Mouse (Mus musculus) heart, embryonic 16.5 days (tissue): ENCODE results near the gene Lrrtm1. TPM values are rescaled to one million over a fixed set of nuclear protein-coding genes. Genes with fewer than 3 reads are reported as not detected.

Experiments used
- ATAC-seq: fragments of 200-750 bp; cut with Nextera tagmentation; replicated peaks from 2 replicates; pipeline ENCODE4 v1.8.0; 2017; ENCODE audit warnings: moderate number of reproducible peaks; ENCODE audit not compliant: insufficient read depth, low FRiP score; ENCODE audit errors: extremely low read depth
- H3K27ac ChIP-seq: fragments of 300-500 bp; sonication (generic); 2 replicates; pipeline ENCODE4 v1.5.1; 2014; ENCODE audit warnings: mild to moderate bottlenecking, low read length, control low read depth, moderate library complexity
- H3K27me3 ChIP-seq: fragments of 300-500 bp; sonication (generic); 2 replicates; pipeline ENCODE4 v1.6.1; 2014; ENCODE audit warnings: low read length, mixed read lengths; ENCODE audit not compliant: control insufficient read depth, insufficient read depth
- H3K36me3 ChIP-seq: fragments of 300-500 bp; sonication (generic); 2 replicates; pipeline ENCODE4 v1.6.1; 2014; ENCODE audit not compliant: control insufficient read depth, insufficient read depth
- H3K4me1 ChIP-seq: fragments of 300-500 bp; sonication (generic); 2 replicates; pipeline ENCODE4 v1.6.1; 2014; ENCODE audit warnings: low read length, mixed read lengths; ENCODE audit not compliant: control insufficient read depth, insufficient read depth
- H3K4me2 ChIP-seq: fragments of 300-500 bp; sonication (generic); 2 replicates; pipeline ENCODE4 v1.6.1; 2014; ENCODE audit warnings: low read depth, mild to moderate bottlenecking, control low read depth, low read length
- H3K4me3 ChIP-seq: fragments of 300-500 bp; sonication (generic); 2 replicates; pipeline ENCODE4 v1.5.1; 2014; ENCODE audit warnings: mild to moderate bottlenecking, control low read depth, low read length
- H3K9ac ChIP-seq: fragments of 300-500 bp; sonication (generic); 2 replicates; pipeline ENCODE4 v1.6.1; 2014; ENCODE audit warnings: low read length, control low read depth
- H3K9me3 ChIP-seq: fragments of 300-500 bp; sonication (generic); replicated peaks from 2 replicates; pipeline ENCODE4 v1.6.1; 2016; ENCODE audit warnings: low read length; ENCODE audit not compliant: control insufficient read depth
- WGBS: fragments of 180-500 bp; shearing (Covaris S2); extraction: QIAGEN DNeasy Blood & Tissue Kit; methylation state at CpG from one replicate; pipeline ENCODE4 v1.1.7; 2014; 5-methylcytosine and 5-hydroxymethylcytosine counted together
- polyA plus RNA-seq: library from polyadenylated mRNA; unstranded; fragments of >200 nt; fragmentation: Nextera tagmentation; extraction: Ambion mirVana; gene quantifications from 2 replicates; pipeline ENCODE4 v1.2.1, GENCODE M21; 2015

Gene Lrrtm1
- polyA plus RNA-seq, 1 experiment from 2014 or later: 0.81 TPM

DNA sequence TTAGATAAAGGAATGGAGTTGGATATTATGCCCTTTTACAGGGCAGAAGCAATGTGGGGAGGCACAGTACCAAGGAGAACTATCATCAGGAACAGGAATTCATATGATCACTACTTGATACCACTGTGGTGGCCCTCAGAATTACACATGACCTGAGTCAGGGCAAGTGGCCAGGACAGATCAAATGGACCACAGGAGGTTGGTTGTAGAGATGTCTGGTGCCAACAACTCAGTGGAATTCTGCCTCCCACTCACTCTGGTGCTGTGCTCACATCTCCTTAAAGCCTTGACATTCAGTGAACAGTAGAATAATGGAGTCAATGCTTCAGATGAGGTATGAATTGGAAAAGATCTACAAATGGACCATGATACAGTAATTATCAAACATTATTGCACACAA lies 45.9 kb downstream of the Lrrtm1 start:
- H3K27me3 ChIP-seq: no peaks in the 10 kb centered on the region
- no peak overlapping the region for H3K9ac ChIP-seq
- no peaks in the 10 kb centered on the region for H3K4me1 ChIP-seq
- H3K27ac ChIP-seq: no peak overlapping the region
- no peak overlapping the region for H3K4me2 ChIP-seq
- ATAC-seq: no peak
- H3K9me3 ChIP-seq: no peaks in the 10 kb centered on the region
- H3K4me3 ChIP-seq: no peak overlapping the region
- no peaks in the 10 kb centered on the region for H3K36me3 ChIP-seq

DNA sequence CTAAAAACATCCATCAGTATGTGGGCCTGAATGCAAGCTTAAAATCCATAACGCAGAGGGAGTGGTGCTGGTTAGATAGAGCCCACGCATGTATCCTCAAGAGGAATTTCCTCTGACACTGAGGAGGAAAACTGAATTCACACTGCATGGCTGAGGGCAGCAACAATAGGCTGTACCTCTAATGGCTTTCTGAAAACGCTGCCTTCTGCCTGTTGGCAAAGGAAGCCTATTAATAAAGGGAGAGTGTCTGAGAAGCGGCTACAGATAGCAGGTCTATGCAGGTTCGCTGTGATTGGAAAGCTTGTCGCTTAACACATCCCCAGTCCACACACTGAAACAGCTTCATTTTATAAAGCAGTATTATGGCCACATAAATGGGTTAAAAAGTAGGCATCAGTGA lies 48.9 kb downstream of the Lrrtm1 start:
- Histone ChIP-seq H3K27me3 (no peaks in the 10 kb centered on the region), H3K4me2 (no peak overlapping the region), H3K4me1 (no peaks in the 10 kb centered on the region), H3K4me3 (no peak overlapping the region), H3K36me3 (no peaks in the 10 kb centered on the region), H3K27ac (no peak overlapping the region), H3K9me3 (no peaks in the 10 kb centered on the region), H3K9ac (no peak overlapping the region)
- no peak for ATAC-seq
- WGBS: 62% methylated on average over 6 of the region's 6 CpGs

DNA sequence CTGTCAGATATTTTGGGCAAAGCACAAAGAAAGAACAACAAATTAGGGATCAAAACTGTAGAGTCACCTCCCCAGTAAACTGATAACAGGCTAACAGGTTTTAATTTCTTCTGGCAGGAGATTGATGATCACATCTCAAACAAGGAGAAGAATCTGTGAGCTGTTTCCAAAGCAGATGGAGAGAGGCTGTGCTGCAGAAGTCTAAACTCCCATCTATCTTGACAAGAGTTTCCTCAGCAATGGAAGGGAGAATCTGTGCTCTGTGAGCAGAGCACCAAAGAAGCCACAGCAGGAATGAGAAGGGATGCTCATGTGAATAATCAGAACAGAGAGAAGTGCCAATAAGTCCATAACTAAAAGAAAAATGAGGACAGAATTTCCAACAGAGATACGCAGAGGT lies 58.8 kb downstream of the Lrrtm1 start:
- H3K36me3 ChIP-seq: no peaks in the 10 kb centered on the region
- no peak for ATAC-seq
- WGBS: 68% methylated on average over 1 of the region's 1 CpGs
- H3K4me3 ChIP-seq: no peak overlapping the region
- no peaks in the 10 kb centered on the region for H3K9me3 ChIP-seq
- no peaks in the 10 kb centered on the region for H3K27me3 ChIP-seq
- H3K4me2 ChIP-seq: no peak overlapping the region
- H3K9ac ChIP-seq: no peak overlapping the region
- H3K27ac ChIP-seq: no peak overlapping the region
- H3K4me1 ChIP-seq: no peaks in the 10 kb centered on the region

DNA sequence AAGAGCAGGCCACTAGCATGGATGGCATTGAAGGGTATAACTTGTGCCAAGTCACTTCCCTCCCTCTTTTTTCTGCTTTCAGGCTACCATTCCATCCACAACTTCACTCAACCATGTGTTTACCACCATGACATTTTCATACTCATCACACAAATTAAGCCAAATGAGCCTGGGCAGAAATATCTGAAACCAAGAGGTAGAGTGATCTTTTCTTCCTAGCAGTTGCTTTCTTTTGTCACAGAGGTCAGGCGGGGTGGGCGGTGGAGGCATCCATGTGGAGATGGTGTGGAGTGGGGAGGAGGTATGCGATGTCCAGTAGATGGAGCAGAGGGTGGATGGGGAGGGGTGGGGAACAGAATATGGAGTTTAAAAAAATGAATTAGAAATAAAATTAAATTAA lies 64.3 kb downstream of the Lrrtm1 start:
- H3K4me1 ChIP-seq: no peaks in the 10 kb centered on the region
- H3K4me3 ChIP-seq: no peak overlapping the region
- no peak for ATAC-seq
- no peaks in the 10 kb centered on the region for H3K9me3 ChIP-seq
- no peaks in the 10 kb centered on the region for H3K27me3 ChIP-seq
- H3K4me2 ChIP-seq: no peak overlapping the region
- H3K36me3 ChIP-seq: no peaks in the 10 kb centered on the region
- WGBS: 83% methylated on average over 3 of the region's 3 CpGs
- no peak overlapping the region for H3K9ac ChIP-seq
- no peak overlapping the region for H3K27ac ChIP-seq
